Mouse (Mus musculus) left cerebral cortex, postnatal 4 days (tissue): ENCODE measurements around the gene Klra4. TPM values are rescaled to one million over a fixed set of nuclear protein-coding genes. Genes with fewer than 3 reads are reported as not detected.
"Not testable (repeated sequence)": the region's sequence is repeated elsewhere in the genome, so short reads cannot be mapped to it uniquely, and the experiment has no call there.

ENCODE experiments used
- DNase-seq: peaks from one replicate; pipeline ENCODE4 v3.0.0-alpha.2; 2022
- intact Hi-C: fragments of 180-260 bp; cut with DNase I; formaldehyde crosslinking; loops from one replicate; pipeline ENCODE4 v1.15.1; 2025
- total RNA-seq, 2 experiments: library from RNA; stranded (reverse); gene quantifications; 2 replicates each; pipeline ENCODE4 v1.2.3; 2021

Gene Klra4
- total RNA-seq: not detected

DNA sequence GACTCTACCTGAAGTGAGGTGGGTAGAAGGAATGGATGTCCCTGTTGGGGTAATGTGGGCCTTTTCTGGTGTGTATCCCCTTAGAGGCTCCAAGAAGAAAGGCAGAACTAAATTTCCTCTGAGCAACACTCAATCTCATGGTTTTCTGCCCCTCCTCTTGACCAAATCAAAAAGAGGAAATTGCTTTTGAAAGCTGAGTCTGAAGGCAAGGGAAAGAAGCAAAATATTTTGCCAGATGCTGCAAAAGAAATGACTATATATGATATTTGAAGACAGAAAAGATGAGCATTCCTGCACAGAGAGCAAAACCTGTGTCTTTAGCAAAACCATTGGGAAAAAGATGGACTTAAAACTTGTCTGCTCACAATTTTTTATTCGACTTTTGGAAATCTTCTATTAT, at the start of gene Klra4:
TSS of gene Klra4 (minus strand) at position 101 of the 400 bp plus-strand sequence.
- DNase-seq, intact Hi-C loops: not testable (repeated sequence)

DNA sequence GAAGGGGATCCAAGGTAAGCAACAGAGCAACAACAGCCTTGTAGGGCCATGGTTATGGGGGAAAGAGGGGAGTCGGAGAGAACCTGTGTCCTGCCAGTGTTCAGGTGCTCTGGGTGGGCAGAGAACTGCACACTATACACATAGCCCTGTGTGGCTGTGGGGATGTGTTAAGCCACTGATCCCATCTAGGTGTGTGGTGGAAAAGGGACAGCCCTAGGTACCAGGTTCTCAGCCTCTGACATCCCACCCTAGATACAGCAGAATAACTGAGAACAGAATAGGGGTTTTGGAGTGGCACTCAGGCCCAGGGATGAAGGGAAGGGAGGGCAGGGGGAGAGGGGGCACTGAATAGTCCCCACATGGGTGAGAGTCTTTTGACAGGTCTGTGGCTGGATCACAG, 43.4 kb upstream of the Klra4 start:
- intact Hi-C loops: no loop called here

DNA sequence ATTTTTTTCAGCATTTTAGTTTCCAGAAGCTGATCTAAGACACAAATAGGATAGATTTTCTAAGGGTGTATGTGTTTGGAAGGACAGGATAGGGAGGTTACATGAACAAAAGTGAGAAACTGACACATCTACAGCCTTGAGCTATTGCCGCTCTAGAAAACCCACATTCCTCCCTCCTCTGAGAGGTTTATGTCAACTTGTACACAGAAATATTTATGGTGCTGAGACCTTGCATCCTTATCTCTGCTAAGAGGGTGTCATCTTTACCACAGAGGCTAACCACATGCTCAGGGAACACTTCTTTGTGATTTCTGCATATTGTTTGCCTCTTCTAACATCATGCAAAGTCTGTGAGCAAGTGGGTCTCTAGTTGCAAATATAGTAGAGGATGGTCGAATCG, 35.7 kb upstream of the Klra4 start:
- DNase-seq, intact Hi-C loops: not testable (repeated sequence)

More for the DNA sequence above, 43.4 kb upstream of the Klra4 start:
- DNase-seq: no peak

DNA sequence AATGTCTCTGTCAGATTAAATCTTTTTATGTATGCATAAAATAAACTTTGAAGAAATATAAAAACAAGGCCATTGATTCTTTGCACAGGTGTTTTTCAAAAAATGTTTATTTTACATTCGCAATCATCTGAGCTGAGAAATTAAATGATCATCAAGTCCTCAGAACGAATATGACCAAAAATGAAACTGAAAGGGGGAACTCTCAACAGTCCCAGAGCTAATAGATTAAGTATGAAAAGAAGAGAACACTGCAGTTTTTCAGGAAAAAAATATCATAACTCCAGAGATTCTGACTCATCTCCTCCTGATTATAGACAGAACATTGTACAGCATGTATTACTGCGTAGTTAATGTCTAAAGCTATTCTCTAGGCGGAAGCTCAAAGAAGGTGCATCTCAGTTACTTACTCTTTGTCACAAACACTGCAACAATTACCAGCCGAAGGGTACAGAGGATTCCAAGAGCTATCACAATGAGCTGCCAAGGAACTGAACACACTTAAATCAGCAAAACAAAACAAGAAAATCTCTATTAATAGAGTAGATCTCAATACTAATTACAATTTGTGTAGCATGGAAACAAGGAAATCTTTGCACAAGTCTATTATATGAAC, 25.4 kb upstream of the Klra4 start:
- intact Hi-C loops: no loop called here
- DNase-seq: no peak

DNA sequence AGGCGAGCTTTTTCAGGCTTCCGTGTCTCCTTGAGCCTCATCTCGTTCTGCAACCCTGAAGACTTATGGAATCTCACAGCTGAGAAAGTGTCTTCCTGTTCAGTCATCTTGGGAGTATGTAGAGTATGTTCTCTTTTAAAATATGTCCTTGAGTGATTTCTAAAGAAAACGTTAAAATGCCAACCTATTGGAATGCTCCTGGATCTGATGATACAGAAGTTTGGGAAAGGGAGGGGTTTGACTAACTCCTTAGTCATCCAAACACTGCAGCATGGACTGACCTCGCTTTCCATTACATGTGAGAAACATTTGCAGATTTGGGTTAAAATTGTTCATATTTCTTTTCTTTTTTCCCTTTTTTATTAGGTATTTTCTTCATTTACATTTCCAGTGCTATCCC, 1.9 kb downstream of the Klra4 start:
- DNase-seq: no peak
- intact Hi-C loops: no loop called here

DNA sequence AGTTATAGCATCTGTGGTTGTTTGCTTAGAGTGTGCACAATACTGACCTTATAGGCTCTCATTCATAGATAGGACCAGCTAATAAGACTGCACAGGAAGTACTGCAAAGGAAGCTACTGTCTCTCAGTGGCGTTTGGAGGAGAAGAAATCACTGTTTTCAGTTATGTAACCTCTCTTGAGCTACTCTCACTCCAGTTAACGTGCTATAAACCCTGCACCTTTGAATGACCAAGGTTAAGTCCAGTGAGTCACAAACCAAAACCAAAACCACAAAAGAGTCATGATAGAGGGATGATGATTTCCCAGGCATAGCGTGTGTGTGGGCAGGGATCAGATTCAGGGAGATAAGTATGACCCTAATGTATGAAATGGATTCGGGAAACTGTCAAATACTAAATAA, 31.9 kb downstream of the Klra4 start:
- DNase-seq, intact Hi-C loops: not testable (repeated sequence)

DNA sequence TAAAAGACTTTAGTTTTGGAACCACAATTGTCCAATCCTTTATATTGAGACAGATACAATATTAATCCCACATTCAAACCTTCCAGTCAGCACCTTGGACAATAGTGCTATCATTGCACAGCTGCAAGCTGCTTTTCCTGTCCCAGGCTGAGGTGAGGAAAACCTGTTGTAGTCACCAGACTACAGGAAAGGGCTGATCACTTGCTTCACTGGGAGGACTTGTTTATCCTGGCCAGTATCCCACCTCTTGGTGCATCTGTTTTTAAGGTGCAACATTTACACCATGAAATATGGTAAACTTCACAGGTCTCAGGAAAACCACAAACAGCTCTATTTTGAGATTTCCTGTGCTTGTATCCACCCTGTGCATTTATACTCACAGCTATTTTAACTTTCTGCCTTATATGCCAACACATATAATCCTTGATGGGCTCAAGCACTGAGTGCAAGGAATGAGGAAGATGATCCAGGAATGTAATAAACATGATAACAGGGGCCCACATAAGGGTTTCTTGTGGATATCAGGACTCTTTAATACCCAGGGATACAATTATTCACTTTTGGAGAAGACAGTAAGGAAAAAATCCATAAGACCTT, 35.5 kb downstream of the Klra4 start:
- DNase-seq, intact Hi-C loops: not testable (repeated sequence)

DNA sequence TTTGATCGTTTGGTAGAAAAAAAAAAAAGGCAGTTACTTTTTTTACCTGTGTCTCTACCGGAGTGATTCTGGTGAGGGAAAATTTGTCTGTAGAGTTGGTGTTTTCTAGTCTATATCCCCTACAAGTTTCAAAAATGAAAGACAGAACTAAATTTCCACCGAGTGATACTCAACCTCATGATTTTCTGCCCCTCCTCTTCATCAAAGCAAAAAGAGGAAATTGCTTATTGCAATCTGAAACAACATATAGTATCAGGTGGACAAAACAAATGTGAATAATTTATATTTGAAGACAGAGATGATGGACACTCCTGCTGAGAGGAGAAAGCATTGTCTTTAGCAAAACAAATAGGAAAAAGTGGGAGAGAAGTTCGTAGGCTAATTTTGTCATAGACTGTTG, 40.2 kb downstream of the Klra4 start, which contains the start of gene Klra6:
TSS of gene Klra6 (minus strand) at position 101 of the 400 bp plus-strand sequence.
- DNase-seq: no peak
- intact Hi-C loops: no loop called here

Other genes with a start within 250 kb of the Klra4 start
- gene Gm17631, start 204.6 kb downstream of the Klra4 start, total RNA-seq: not detected
- gene Klra17, start 190.6 kb downstream of the Klra4 start, total RNA-seq: not detected
- gene Klra5, start 149.6 kb downstream of the Klra4 start, total RNA-seq: not detected
- not detected for gene Klra6, start 40.3 kb downstream of the Klra4 start, total RNA-seq
- not detected for gene Klra8, start 62.6 kb upstream of the Klra4 start, total RNA-seq
- not detected for gene Klra9, start 125.8 kb upstream of the Klra4 start, total RNA-seq
- not detected for gene Klra7, start 166.1 kb upstream of the Klra4 start, total RNA-seq
- gene Klra10, start 214.7 kb upstream of the Klra4 start, total RNA-seq: not detected